Mouse (Mus musculus) CD4-positive naive resting alpha-beta T cell, adult 76 days (primary cell): ENCODE results near the gene Gabrb3. TPM values are rescaled to one million over a fixed set of nuclear protein-coding genes. Genes with fewer than 3 reads are reported as not detected.

ENCODE experiments used
- total RNA-seq: library from RNA; stranded (reverse); gene quantifications from one replicate; pipeline ENCODE4 v1.2.4, GENCODE M21; 2023

Gabrb3 gene
- total RNA-seq = not detected

DNA sequence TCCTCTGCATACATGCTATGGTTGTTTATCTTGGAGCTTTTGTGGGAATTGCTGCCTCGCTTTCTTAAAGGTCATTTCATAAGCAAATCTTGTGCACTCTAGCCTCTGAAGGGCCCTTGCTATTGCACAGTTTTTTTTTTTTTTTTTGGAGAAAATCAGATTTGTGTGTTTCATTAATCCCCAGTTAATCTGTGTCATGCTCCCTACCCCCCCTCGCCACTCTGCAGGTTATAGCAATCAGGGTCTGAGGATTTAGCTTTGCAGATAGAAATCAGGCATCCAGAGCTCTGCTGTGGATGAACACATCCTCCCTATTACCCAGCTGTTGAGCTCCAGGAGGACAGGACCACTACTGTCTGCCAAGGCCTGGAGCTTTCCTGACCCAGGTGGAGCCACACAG is at the start of gene Gabrb3:
TSS of gene Gabrb3 (plus strand) at position 301 of the 400 bp plus-strand sequence.

DNA sequence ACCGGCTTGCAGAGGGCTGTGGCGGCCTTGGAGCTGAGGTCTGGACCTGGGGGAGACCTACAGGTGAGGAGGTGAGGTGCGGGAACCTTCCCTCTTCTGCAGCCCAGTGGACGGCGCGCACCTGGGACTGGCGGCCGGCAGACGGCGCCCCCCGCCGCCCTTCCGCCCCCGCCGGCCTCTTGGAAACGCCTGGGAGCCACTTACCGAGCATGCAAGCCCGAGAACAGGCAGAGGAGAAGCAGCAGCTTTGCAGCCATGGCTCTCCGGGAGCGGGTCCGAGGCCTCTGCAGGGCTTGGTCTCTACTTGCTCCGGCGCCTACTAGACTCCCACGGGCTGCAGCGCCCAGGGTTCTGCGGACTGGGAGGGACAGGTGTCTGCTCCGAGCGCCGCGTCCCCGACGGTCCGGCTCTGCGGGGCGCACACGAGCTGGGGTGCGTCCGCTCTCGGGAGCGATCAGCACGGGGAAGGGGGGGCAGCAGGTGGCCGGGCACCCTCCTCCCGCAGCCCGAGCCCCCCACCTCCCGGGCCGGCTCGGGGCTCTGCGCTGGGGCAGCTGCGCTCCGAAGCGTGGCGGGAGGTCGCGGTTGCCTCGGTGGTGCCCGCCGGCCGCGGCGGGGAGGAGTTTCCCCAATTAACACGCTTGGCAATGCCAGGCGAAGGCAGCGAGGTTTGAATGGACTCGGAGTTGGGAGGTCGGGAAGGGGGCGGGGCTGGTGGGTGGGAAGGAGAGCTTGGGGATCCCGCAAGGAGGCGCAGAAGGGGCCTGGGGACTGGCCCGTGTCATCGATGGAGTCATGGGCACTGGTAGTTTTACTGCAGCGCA is 32.8 kb upstream of the Gabrb3 start, which contains the start of gene Gabrg3:
TSS of gene Gabrg3 (minus strand) at position 672 of the 824 bp plus-strand sequence.

DNA sequence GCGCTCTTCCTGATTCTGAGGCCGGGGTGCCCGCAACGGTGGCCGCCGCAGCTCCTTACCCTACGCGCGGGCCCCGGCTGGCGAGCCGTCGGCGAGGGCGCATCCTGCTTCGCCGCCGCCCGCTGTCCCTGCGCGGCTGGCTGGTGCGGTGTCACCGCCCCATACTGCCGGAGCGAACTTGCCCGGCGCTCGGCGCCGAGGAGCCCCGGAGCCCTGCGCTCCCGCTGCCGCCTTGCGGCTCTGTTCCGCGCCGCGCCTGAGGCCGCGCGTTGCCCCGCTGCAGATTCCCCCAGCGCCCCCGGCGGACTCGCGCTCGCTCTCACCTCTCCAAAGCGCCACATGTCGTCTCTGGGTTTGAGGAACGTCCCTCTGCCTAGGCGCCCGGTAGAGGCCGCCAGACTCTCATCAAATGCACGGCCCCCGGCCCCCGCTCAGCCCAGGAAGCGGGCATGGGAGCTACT is 90.2 kb downstream of the Gabrb3 start, which contains the start of gene Gabra5:
TSS of gene Gabra5 (minus strand) at position 379 of the 461 bp plus-strand sequence.

Other genes starting within 250 kb of the Gabrb3 start
- gene Gabrg3, start 32.5 kb upstream of the Gabrb3 start, total RNA-seq = not detected
- not detected for gene Gabra5, start 90.4 kb downstream of the Gabrb3 start, total RNA-seq